Mouse (Mus musculus) liver, embryonic 11.5 days (tissue): ENCODE results near the gene Upb1. TPM values are rescaled to one million over a fixed set of nuclear protein-coding genes. Genes with fewer than 3 reads are reported as not detected.
"Not testable (repeated sequence)": the region's sequence is repeated elsewhere in the genome, so short reads cannot be mapped to it uniquely, and the experiment has no call there.

Experiments used
- ATAC-seq: fragments of 200-750 bp; cut with Nextera tagmentation; replicated peaks from 2 replicates; pipeline ENCODE4 v1.8.0; 2017; ENCODE audit warnings: moderate number of reproducible peaks, mild to moderate bottlenecking, moderate TSS enrichment, moderate library complexity; ENCODE audit not compliant: low FRiP score
- DNase-seq: peaks from one replicate; pipeline ENCODE4 v3.0.0-alpha.2; 2017; ENCODE audit warnings: low spot score
- H3K27ac ChIP-seq: fragments of 300-500 bp; sonication (generic); 2 replicates; pipeline ENCODE4 v1.5.1; 2014; ENCODE audit warnings: mild to moderate bottlenecking, low read depth, low read length, control low read depth
- H3K27me3 ChIP-seq: fragments of 300-500 bp; sonication (generic); replicated peaks from 2 replicates; pipeline ENCODE4 v1.6.1; 2014; ENCODE audit warnings: low read length, mixed read lengths; ENCODE audit not compliant: control insufficient read depth, insufficient read depth
- H3K36me3 ChIP-seq: fragments of 300-500 bp; sonication (generic); 2 replicates; pipeline ENCODE4 v1.6.1; 2014; ENCODE audit warnings: mild to moderate bottlenecking, low read length, moderate library complexity, mixed read lengths; ENCODE audit not compliant: control insufficient read depth, insufficient read depth
- H3K4me1 ChIP-seq: fragments of 300-500 bp; sonication (generic); replicated peaks from 2 replicates; pipeline ENCODE4 v1.6.1; 2014; ENCODE audit warnings: low read length, mixed read lengths; ENCODE audit not compliant: control insufficient read depth, insufficient read depth
- H3K4me2 ChIP-seq: fragments of 300-500 bp; sonication (generic); 2 replicates; pipeline ENCODE4 v1.6.1; 2014; ENCODE audit warnings: mild to moderate bottlenecking, control low read depth, moderate library complexity
- H3K4me3 ChIP-seq: fragments of 300-500 bp; sonication (generic); 2 replicates; pipeline ENCODE4 v1.5.1; 2014; ENCODE audit warnings: low read depth, low read length, control low read depth
- H3K9ac ChIP-seq: fragments of 300-500 bp; sonication (generic); 2 replicates; pipeline ENCODE4 v1.6.1; 2014; ENCODE audit warnings: low read depth, low read length, control low read depth
- H3K9me3 ChIP-seq: fragments of 300-500 bp; sonication (generic); 2 replicates; pipeline ENCODE4 v1.6.1; 2016; ENCODE audit warnings: low read length, inconsistent platforms, mixed read lengths; ENCODE audit not compliant: control insufficient read depth
- WGBS: fragments of 180-500 bp; shearing (Covaris S2); extraction: QIAGEN DNeasy Blood & Tissue Kit; methylation state at CpG from one replicate; pipeline ENCODE4 v1.1.7; 2014; 5-methylcytosine and 5-hydroxymethylcytosine counted together
- polyA plus RNA-seq: library from polyadenylated mRNA; unstranded; fragments of >200 nt; fragmentation: Nextera tagmentation; extraction: Ambion mirVana; gene quantifications from 2 replicates; pipeline ENCODE4 v1.2.1, GENCODE M21; 2014

Gene Upb1
- polyA plus RNA-seq, 1 experiment from 2014 or later: 5.5 TPM

DNA sequence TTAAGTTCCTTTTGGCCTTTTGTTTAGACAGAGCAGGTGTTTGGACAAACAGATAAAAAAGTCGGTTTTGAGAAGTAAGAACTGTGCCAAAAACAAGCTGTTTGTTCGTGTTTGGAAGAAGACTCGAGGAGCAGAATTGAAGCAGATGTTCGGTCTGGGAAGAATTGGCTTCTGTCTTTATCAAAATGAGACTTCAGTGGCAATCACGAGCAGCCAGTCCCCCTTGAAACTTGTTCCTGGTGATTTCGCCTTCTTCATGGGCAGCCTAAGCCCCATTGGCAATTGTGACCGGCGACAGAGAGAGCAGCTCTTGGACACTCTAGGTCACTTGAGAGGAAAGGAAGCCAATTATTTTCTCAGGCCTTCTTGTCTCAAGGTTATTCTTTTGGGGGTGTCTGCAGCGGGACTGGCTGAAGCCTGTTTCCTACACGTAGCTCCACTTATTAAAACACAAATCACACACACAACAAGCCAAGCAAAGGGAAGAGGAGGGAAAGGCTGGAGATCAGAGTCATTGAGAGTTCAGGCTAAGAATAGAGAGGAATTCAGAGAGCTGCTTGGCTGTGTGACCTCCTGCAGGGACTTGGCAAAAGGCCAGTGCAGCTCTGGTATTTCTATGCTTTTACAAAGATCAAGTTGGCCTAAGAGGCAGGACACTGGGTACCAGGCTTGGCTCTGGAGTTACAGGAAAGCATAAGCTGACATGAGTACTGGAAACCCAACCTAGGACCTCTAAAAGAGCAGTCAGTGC, 50.3 kb downstream of the Upb1 start:
- Histone ChIP-seq H3K4me3 (no peak overlapping the region), H3K36me3 (no peaks in the 10 kb centered on the region), H3K27me3 (no peaks in the 10 kb centered on the region), H3K27ac (no peak overlapping the region), H3K9me3 (no peaks in the 10 kb centered on the region), H3K4me1 (no peaks in the 10 kb centered on the region; the same call in 1 of the 2 replicates), H3K4me2 (no peak overlapping the region), H3K9ac (no peak overlapping the region)
- no peak for DNase-seq
- WGBS: 66% methylated on average over 10 of the region's 10 CpGs
- ATAC-seq: 0 out of 2 replicates have a peak, but pooled peaks have one; percentile 15

DNA sequence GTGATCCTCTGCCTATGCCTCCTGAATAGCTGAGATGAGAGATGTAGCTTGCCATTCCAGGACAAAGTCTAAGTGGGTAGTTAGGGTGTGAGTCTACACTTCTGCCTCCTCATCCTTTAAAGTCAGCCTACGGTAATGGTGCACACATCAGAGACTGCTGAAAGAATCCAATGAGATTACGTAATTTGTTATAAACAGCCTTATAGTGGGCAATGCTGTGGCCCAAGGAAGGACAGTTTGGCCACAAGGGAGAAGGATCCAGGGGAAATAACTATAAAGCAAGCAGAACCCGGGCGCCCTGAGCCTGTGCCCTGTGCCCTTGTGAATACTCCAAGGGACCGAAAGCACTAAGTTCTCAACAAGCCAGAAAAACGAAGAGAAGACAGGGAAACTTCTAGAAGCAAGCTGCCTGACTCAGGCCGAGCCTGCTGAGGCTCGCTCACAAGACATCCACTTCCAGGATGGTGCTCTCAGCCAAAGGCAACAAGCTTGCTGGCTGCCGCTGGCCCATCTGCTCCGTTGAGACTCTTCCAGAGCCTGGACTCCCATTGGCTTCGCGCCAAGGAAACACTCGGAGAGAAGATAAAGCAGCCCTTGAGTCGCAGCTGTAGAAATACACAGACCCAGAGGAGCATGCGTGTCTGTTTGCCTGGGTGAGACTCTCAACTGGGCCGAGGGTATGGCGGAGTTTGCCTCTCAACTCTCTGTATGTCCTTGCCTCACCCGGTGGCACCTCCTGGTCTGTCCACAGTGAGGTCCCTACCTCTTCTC, 55.3 kb downstream of the Upb1 start:
- H3K9me3 ChIP-seq, H3K27ac ChIP-seq, ATAC-seq, H3K4me2 ChIP-seq, H3K36me3 ChIP-seq, DNase-seq, H3K9ac ChIP-seq, H3K4me3 ChIP-seq, H3K4me1 ChIP-seq, H3K27me3 ChIP-seq: not testable (repeated sequence)
- 73% methylated on average over 11 of the region's 18 CpGs for WGBS

DNA sequence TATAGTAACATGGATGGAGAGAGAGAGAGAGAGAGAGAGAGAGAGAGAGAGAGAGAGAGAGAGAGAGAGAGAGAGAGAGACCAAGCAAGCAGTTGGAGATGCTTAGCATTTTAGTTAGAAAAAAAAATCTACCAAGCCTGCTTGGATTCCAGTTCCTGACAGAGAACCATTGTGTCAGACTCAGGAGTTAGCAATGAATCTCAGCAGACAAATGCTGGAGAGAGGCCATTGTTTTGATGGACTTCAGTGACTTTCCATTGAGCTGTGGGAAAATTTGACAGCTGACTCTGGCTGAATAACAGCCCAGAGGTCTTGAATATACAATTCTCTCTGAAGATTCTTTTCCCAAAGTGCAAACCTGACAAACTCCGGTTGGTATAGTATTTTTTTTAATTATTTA, 56.9 kb downstream of the Upb1 start:
- DNase-seq (no peak), ATAC-seq (no peak)
- no peaks in the 10 kb centered on the region for H3K36me3 ChIP-seq
- no peaks in the 10 kb centered on the region for H3K27me3 ChIP-seq
- no peak overlapping the region for H3K27ac ChIP-seq
- H3K4me2 ChIP-seq: no peak overlapping the region
- WGBS: 83% methylated on average over 1 of the region's 1 CpGs
- H3K9ac ChIP-seq: no peak overlapping the region
- H3K4me1 ChIP-seq: no peaks in the 10 kb centered on the region
- no peaks in the 10 kb centered on the region for H3K9me3 ChIP-seq
- no peak overlapping the region for H3K4me3 ChIP-seq

DNA sequence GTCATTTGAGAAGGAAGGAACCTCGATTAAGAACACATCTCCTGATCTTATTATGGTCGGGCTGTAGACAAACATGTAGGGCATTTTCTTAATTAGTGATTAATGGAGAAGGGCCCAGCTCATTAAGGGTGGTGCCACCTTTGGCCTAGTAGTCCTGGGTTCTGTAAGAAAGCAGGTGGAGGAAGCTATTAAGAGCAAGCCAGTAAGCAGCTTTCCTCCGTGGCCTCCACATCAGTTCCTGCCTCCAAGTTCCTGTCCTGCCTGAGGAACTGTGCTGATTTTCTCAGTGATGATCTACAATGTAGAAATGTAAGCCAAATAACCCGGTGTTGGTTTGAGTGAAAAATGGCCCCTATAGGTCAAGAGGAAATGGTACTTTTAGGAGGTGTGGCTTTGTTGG, 57.4 kb downstream of the Upb1 start:
- ATAC-seq (no peak), DNase-seq (no peak)
- 73% methylated on average over 4 of the region's 4 CpGs for WGBS

DNA sequence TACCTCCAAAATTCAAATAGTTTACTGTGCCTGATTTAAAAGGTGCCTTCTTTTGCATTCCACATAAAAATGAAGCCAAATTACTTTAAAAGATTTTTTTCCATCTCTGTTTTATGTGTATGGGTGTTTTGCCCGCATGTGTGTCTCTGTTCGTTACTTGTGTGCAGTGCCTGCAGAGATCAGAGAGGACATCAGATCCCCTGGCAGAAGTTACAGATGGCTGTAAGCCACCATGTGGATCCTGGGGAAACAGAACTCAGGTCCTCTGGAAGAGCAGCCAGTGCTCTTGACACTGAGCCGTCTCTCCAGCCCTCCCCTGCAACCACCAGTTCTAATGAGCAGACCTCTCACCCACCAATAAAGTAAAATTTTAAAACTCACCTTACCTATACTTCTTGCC, 61.8 kb downstream of the Upb1 start:
- H3K27me3 ChIP-seq: no peaks in the 10 kb centered on the region
- no peak overlapping the region for H3K9ac ChIP-seq
- no peaks in the 10 kb centered on the region for H3K9me3 ChIP-seq
- no peaks in the 10 kb centered on the region for H3K36me3 ChIP-seq
- no peak overlapping the region for H3K4me2 ChIP-seq
- H3K4me3 ChIP-seq: no peak overlapping the region
- WGBS: 82% methylated on average over 3 of the region's 3 CpGs
- DNase-seq (no peak), ATAC-seq (no peak)
- H3K27ac ChIP-seq: no peak overlapping the region
- no peaks in the 10 kb centered on the region for H3K4me1 ChIP-seq

More for the DNA sequence above, 57.4 kb downstream of the Upb1 start:
- Histone ChIP-seq H3K9ac (no peak overlapping the region), H3K27me3 (no peaks in the 10 kb centered on the region), H3K4me1 (no peaks in the 10 kb centered on the region), H3K4me2 (no peak overlapping the region), H3K27ac (no peak overlapping the region), H3K4me3 (no peak overlapping the region), H3K36me3 (no peaks in the 10 kb centered on the region), H3K9me3 (no peaks in the 10 kb centered on the region)

DNA sequence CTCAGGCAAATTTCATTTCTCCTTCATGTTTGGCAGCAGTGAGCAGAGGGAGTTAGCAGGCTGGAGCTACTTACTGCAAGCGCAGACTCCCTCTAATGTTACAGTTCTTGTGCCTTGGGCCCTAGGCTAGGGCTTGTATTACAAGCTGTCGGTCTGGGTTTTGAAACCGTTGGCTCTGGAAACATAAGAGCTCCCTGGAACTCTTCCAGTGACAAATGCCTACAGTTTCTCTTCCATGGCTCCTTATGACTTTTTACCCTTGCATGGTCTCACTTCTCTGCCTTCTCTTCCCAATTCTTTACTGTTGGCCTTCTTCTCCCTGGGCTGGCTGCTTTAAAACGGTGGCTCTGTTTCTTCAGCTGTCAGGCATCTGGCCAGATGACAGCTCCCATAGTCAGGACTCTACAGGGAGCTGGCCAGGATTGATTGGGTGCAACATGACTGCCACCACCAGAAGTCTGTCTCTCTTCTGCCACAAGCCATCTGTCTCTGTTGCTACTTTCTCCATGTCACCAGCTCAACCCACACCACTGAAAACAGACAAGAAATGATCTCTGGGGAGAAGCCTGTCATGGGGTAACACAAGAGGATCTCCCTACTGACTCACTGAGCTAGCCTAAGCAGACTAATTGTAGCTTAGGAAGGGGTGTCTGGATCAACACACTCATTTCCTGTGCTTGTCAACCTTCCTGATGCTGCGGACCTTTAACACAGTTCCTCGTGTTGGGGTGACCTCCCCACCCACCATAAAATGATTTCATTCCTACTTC, 65.1 kb downstream of the Upb1 start:
- ATAC-seq (no peak), DNase-seq (no peak)
- Histone ChIP-seq H3K9ac (no peak overlapping the region), H3K27ac (no peak overlapping the region), H3K27me3 (no peaks in the 10 kb centered on the region), H3K4me2 (no peak overlapping the region), H3K36me3 (no peaks in the 10 kb centered on the region), H3K4me3 (no peak overlapping the region), H3K4me1 (no peaks in the 10 kb centered on the region), H3K9me3 (no peaks in the 10 kb centered on the region)
- WGBS: 55% methylated on average over 6 of the region's 6 CpGs

DNA sequence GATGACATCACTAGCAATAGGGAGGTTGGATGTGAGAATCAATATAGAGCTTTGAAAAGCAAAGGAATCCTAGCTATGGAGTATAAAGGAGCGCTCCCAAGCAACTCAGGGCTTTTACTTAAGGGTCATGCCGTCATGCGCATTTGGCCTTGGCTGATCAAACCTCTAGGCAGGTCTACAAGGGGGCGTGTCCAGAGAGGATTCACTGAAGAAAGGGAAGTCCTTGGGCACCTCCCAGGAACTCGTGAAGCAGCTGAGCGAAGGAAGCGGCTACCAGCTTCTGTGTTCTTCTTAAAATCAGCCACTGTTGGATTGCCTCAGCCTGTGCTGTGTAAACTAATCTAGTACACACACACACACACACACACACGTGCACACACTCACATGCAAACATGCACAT, 72.5 kb downstream of the Upb1 start:
- no peaks in the 10 kb centered on the region for H3K36me3 ChIP-seq
- WGBS: 54% methylated on average over 8 of the region's 8 CpGs
- no peaks in the 10 kb centered on the region for H3K4me1 ChIP-seq
- no peak overlapping the region for H3K4me3 ChIP-seq
- no peak overlapping the region for H3K4me2 ChIP-seq
- no peak overlapping the region for H3K9ac ChIP-seq
- H3K9me3 ChIP-seq: no peaks in the 10 kb centered on the region
- no peak for DNase-seq
- ATAC-seq: no peak
- no peaks in the 10 kb centered on the region for H3K27me3 ChIP-seq
- no peak overlapping the region for H3K27ac ChIP-seq

DNA sequence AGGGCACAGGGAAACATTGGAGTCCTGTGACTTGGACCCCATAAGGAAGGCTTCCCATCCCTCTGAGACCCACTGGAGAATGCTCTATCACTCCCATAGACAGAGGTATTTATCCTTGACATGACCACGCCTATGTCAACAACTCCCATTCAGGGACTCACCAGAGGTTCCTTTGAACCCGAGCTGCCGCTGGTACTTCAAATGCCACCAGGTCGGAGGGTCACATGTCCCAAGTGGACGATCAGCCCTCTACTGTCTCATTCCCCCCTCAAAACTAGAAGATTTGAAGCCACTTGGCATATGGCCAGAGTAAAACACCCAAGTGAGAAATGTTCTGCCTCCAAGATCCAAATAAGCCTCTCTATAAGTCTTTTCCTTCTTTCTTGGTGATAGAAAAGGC, 73.7 kb downstream of the Upb1 start:
- H3K27ac ChIP-seq: peak overlapping the region; percentile 56; the same call in 1 of the 2 replicates
- DNase-seq (no peak), ATAC-seq (no peak)
- no peak overlapping the region for H3K9ac ChIP-seq
- H3K4me3 ChIP-seq: no peak overlapping the region
- H3K9me3 ChIP-seq: no peaks in the 10 kb centered on the region
- no peak overlapping the region for H3K4me2 ChIP-seq
- WGBS: 55% methylated on average over 5 of the region's 5 CpGs
- H3K4me1 ChIP-seq: no peaks in the 10 kb centered on the region
- H3K27me3 ChIP-seq: no peaks in the 10 kb centered on the region
- H3K36me3 ChIP-seq: no peaks in the 10 kb centered on the region
